Mouse (Mus musculus) heart, embryonic 16.5 days (tissue): ENCODE measurements around the gene Kirrel3. TPM values are rescaled to one million over a fixed set of nuclear protein-coding genes. Genes with fewer than 3 reads are reported as not detected.

Experiments
- ATAC-seq: fragments of 200-750 bp; cut with Nextera tagmentation; replicated peaks from 2 replicates; pipeline ENCODE4 v1.8.0; 2017; ENCODE audit warnings: moderate number of reproducible peaks; ENCODE audit not compliant: insufficient read depth, low FRiP score; ENCODE audit errors: extremely low read depth
- H3K27ac ChIP-seq: fragments of 300-500 bp; sonication (generic); 2 replicates; pipeline ENCODE4 v1.5.1; 2014; ENCODE audit warnings: mild to moderate bottlenecking, low read length, control low read depth, moderate library complexity
- H3K27me3 ChIP-seq: fragments of 300-500 bp; sonication (generic); 2 replicates; pipeline ENCODE4 v1.6.1; 2014; ENCODE audit warnings: low read length, mixed read lengths; ENCODE audit not compliant: control insufficient read depth, insufficient read depth
- H3K36me3 ChIP-seq: fragments of 300-500 bp; sonication (generic); 2 replicates; pipeline ENCODE4 v1.6.1; 2014; ENCODE audit not compliant: control insufficient read depth, insufficient read depth
- H3K4me1 ChIP-seq: fragments of 300-500 bp; sonication (generic); 2 replicates; pipeline ENCODE4 v1.6.1; 2014; ENCODE audit warnings: low read length, mixed read lengths; ENCODE audit not compliant: control insufficient read depth, insufficient read depth
- H3K4me2 ChIP-seq: fragments of 300-500 bp; sonication (generic); 2 replicates; pipeline ENCODE4 v1.6.1; 2014; ENCODE audit warnings: low read depth, mild to moderate bottlenecking, control low read depth, low read length
- H3K4me3 ChIP-seq: fragments of 300-500 bp; sonication (generic); 2 replicates; pipeline ENCODE4 v1.5.1; 2014; ENCODE audit warnings: mild to moderate bottlenecking, control low read depth, low read length
- H3K9ac ChIP-seq: fragments of 300-500 bp; sonication (generic); 2 replicates; pipeline ENCODE4 v1.6.1; 2014; ENCODE audit warnings: low read length, control low read depth
- H3K9me3 ChIP-seq: fragments of 300-500 bp; sonication (generic); replicated peaks from 2 replicates; pipeline ENCODE4 v1.6.1; 2016; ENCODE audit warnings: low read length; ENCODE audit not compliant: control insufficient read depth
- WGBS: fragments of 180-500 bp; shearing (Covaris S2); extraction: QIAGEN DNeasy Blood & Tissue Kit; methylation state at CpG from one replicate; pipeline ENCODE4 v1.1.7; 2014; 5-methylcytosine and 5-hydroxymethylcytosine counted together
- polyA plus RNA-seq: library from polyadenylated mRNA; unstranded; fragments of >200 nt; fragmentation: Nextera tagmentation; extraction: Ambion mirVana; gene quantifications from 2 replicates; pipeline ENCODE4 v1.2.1, GENCODE M21; 2015

Kirrel3 gene
- polyA plus RNA-seq, 1 experiment from 2014 or later: 1.6 TPM

DNA sequence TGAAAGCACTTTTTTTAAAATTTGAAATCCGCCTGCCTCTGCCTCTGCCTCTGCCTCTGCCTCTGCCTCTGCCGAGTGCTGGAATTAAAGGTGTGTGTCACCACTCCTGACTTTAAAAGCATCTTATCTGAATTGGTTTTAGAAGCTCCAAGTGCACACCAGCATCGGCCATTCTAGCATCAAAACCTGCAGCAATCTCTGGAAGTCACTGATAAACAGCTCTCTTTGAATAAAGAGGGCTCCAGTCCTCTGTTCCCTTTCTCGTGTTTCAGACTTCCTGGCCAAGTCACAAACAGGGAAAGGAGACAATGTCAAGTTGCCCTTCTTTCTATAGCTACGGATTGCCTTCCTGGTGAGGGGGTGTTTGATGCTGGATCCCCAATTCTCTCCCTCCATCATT, 554.2 kb downstream of the Kirrel3 start:
- Histone ChIP-seq H3K27me3 (no peaks in the 10 kb centered on the region), H3K4me3 (no peak overlapping the region), H3K27ac (peak overlapping the region; percentile 85), H3K4me1 (peaks cover 49% of the 10 kb centered on the region), H3K9ac (peak overlapping the region; percentile 34; the same call in 1 of the 2 replicates), H3K4me2 (no peak overlapping the region), H3K36me3 (no peaks in the 10 kb centered on the region), H3K9me3 (peaks cover 8% of the 10 kb centered on the region)
- 18% methylated on average over 5 of the region's 5 CpGs for WGBS
- ATAC-seq: no peak

DNA sequence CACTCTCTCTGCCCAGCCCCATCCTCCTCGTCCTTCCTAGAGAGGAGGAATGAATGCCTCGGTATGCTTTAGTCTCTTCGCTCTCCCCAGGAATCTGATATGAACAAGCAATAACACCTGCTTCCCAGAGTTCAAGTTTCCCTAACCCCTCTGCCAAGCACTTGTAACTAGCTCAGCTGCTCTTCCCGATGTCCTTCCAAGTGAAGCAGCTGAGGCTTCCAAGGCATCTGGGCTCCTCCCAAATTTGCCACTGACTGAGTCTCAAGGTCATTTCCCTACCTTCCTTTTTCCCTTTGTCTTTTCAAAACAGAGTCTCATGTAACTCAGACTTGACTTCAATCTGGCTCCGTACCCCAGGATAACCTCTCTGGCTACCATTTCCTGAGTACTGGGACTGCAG, 555.8 kb downstream of the Kirrel3 start:
- Histone ChIP-seq H3K27ac (no peak overlapping the region), H3K9me3 (peaks cover 8% of the 10 kb centered on the region), H3K36me3 (no peaks in the 10 kb centered on the region), H3K27me3 (no peaks in the 10 kb centered on the region), H3K4me2 (no peak overlapping the region), H3K4me3 (no peak overlapping the region), H3K9ac (no peak overlapping the region), H3K4me1 (peaks cover 66% of the 10 kb centered on the region)
- WGBS: 44% methylated on average over 5 of the region's 5 CpGs
- no peak for ATAC-seq

DNA sequence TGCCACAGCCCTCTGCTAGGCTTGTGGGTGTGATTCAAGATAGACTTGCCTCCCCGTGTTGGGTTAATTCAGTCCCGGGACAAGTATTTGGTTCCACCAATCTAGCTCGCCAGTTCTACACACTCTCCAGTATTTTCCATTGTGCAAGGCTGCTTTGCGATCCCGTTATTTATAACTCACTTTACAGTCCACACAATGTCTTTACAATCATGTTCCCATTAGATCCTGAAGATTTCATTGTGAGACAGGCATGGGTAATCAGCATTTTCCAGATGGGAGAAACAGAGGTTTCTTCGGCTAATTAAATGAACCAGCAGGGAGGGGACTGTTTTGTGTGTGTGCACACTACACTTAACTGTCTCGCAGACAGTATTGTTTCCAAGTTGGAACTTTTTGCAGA, 557.9 kb downstream of the Kirrel3 start:
- no peaks in the 10 kb centered on the region for H3K27me3 ChIP-seq
- H3K9me3 ChIP-seq: no peaks in the 10 kb centered on the region
- no peak overlapping the region for H3K4me3 ChIP-seq
- no peak for ATAC-seq
- peaks cover 10% of the 10 kb centered on the region; the same call in 1 of the 2 replicates for H3K36me3 ChIP-seq
- H3K9ac ChIP-seq: no peak overlapping the region
- H3K4me1 ChIP-seq: peaks cover 61% of the 10 kb centered on the region
- H3K4me2 ChIP-seq: no peak overlapping the region
- H3K27ac ChIP-seq: no peak overlapping the region
- 50% methylated on average over 7 of the region's 7 CpGs for WGBS

DNA sequence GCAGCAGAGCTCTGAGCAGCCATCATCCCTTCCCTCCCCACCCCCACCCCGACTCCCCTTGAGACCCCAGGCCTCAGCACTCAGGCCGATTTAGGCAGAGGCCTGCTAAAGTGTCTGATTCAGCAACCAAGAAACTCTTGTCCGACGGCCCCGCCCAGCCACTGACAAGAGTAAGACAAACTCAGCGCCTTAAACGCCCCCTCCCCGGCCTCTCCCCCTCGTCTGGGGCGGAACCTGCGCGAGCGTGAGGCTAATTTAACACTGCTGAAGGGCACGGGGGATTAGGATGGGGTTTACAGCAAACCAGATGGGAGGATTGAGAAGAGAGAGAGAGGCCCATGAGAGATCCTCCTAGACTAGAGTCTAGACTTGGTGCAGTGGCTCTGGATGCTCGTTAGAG, 558.8 kb downstream of the Kirrel3 start:
- H3K27ac ChIP-seq: peak overlapping the region; percentile 78

DNA sequence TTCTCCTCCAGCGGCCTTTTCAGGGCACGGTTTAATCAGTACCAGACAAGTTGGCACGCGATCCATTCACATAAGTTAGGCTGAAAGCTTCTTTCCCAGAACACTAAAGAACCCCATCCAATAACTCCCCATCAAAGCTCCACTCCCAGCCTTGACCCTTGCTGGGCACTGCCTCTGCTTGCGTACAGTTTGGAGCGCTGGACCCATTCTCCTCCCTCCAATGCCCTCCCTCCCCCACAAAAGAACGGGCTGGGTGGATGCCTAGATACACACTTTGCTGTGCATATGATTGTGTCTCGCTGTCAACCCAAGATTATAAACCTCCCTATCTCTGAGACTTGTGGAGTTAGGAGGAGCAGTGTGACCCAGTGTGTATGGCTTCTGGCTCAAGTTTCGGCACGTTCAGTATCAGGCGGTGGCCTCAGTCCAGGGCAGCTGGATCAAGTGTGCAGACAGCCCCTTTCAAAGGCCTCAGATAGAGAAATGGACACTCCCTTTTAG, 559.4 kb downstream of the Kirrel3 start:
- 31% methylated on average over 11 of the region's 11 CpGs for WGBS
- Histone ChIP-seq H3K27ac (peak overlapping the region; percentile 78), H3K4me3 (no peak overlapping the region), H3K27me3 (no peaks in the 10 kb centered on the region), H3K4me2 (0 out of 2 replicates have a peak overlapping the region, but pooled peaks have one; percentile 5), H3K36me3 (peaks cover 10% of the 10 kb centered on the region; the same call in 1 of the 2 replicates), H3K9ac (peak overlapping the region; percentile 16; the same call in 1 of the 2 replicates), H3K9me3 (no peaks in the 10 kb centered on the region), H3K4me1 (peaks cover 48% of the 10 kb centered on the region)
- peak; percentile 88 for ATAC-seq

More for the DNA sequence above, 558.8 kb downstream of the Kirrel3 start:
- 40% methylated on average over 15 of the region's 15 CpGs for WGBS
- Histone ChIP-seq H3K27me3 (no peaks in the 10 kb centered on the region), H3K36me3 (peaks cover 10% of the 10 kb centered on the region; the same call in 1 of the 2 replicates), H3K4me2 (no peak overlapping the region), H3K4me3 (no peak overlapping the region), H3K4me1 (peaks cover 54% of the 10 kb centered on the region), H3K9ac (peak overlapping the region; percentile 16; the same call in 1 of the 2 replicates), H3K9me3 (no peaks in the 10 kb centered on the region)
- ATAC-seq: no peak

DNA sequence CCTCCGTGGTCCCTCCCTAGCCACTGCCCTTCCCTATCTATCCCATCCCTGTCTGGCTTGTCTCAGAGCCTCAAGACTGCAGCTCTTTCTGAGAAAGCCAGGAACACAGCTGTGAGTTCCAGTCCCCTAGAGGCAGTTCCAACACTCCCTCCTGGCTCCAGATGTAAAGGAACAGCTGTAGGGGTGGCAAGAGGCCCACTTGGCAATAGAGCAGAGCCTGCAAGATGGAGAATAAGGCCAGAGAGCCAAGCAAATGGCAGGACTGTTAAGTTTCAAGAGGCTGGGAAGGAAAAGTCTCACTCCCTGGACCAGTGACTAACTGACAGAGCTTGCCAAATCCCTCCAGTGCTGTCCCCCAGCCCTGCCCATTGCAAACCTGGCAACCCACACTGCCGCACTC, 560.1 kb downstream of the Kirrel3 start:
- Histone ChIP-seq H3K4me1 (peaks cover 49% of the 10 kb centered on the region), H3K27me3 (no peaks in the 10 kb centered on the region), H3K36me3 (peaks cover 10% of the 10 kb centered on the region; the same call in 1 of the 2 replicates), H3K27ac (peak overlapping the region; percentile 78), H3K9ac (no peak overlapping the region), H3K9me3 (no peaks in the 10 kb centered on the region), H3K4me3 (no peak overlapping the region), H3K4me2 (no peak overlapping the region; the same call in 1 of the 2 replicates)
- WGBS: 37% methylated on average over 2 of the region's 2 CpGs
- peak; percentile 54 for ATAC-seq

DNA sequence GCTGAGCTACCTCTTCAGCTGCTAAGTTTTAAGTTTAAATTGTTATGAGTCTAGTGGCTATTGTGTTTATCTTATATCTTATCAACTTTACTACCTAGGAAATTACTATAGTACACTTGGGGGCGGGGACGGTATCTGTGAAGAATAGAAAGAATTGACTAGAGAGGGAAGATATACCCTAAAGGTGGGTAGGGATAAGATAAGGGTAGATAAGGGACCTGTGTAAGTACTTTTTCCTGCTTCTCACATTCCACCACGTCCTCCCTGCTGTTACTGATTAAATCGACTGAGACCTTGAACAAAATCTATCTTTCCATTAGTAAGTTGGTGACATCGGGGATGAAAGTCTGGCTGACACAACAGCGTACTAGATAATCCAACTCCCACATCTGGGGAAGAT, 562.8 kb downstream of the Kirrel3 start:
- no peaks in the 10 kb centered on the region for H3K9me3 ChIP-seq
- ATAC-seq: no peak
- no peak overlapping the region for H3K4me2 ChIP-seq
- H3K4me3 ChIP-seq: no peak overlapping the region
- no peaks in the 10 kb centered on the region for H3K27me3 ChIP-seq
- WGBS: 65% methylated on average over 6 of the region's 6 CpGs
- peaks cover 52% of the 10 kb centered on the region for H3K4me1 ChIP-seq
- H3K27ac ChIP-seq: no peak overlapping the region
- H3K36me3 ChIP-seq: peaks cover 18% of the 10 kb centered on the region; the same call in 1 of the 2 replicates
- no peak overlapping the region for H3K9ac ChIP-seq

DNA sequence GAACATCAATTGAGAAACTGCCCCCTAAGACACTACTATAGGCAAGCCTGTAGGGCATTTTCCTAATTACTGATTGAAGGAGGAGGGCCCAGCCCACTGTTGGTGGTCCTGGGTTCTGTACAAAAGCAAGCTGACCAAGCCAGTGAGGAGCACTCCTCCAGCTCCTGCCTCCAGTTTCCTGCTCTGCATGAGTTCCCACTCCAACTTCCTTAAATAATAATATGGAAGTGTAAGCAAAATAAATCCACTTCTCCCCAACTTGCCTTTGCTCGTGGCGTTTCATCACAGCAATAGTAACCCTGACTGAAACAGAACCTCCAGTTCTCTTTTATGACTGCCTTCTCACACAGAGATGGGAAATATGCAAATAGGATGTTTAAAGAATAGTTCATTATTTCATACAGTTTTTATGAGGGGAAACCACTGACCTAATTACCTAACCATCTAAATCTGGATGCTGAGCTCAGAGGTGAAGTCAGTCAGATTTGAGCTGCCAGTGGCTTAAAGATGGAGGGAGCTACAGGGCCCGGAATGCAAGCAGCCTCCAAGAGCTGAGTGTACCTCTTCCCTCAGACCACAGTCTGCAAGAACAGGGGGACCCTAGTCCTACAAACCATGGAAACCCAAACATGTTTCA, 564.3 kb downstream of the Kirrel3 start:
- peaks cover 26% of the 10 kb centered on the region for H3K36me3 ChIP-seq
- no peak overlapping the region for H3K27ac ChIP-seq
- H3K27me3 ChIP-seq: no peaks in the 10 kb centered on the region
- H3K4me1 ChIP-seq: peaks cover 38% of the 10 kb centered on the region
- no peaks in the 10 kb centered on the region for H3K9me3 ChIP-seq
- no peak overlapping the region for H3K4me3 ChIP-seq
- 81% methylated on average over 3 of the region's 3 CpGs for WGBS
- H3K9ac ChIP-seq: no peak overlapping the region
- ATAC-seq: no peak
- no peak overlapping the region for H3K4me2 ChIP-seq

DNA sequence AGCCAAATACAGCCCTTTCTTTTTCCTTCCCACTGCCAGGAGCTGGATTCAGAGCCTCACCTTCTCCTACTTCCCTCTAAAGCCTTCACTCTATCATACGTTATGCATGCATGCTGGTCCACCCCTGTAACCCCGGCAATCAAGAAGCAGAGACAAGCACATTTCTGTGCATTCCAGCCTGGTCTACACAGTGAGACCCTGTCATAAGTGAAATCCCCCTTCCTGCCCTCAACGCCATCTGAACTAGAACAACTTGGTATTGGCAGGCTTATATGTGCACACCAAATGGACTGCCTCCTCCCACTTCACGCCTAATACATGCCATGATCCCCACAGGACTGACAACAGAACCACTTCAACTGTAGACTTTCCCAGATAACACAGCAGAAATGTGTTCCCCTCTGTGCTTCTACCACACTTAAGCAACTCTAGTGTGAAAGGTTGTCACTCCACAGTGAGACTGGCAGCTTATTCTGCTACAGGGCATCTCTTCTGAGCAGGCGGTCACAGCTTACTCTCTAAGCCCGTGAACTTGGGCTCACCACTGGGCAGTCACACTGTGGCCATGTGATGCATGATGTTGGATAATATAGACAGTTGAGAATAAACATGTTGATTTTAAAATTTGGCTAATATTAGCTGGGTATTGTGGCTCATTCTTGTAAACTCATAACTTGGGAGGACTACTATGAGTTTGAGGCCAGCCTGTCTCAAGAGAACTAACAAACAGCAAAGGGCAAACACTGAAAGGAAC, 565.2 kb downstream of the Kirrel3 start:
- H3K9ac ChIP-seq: no peak overlapping the region
- H3K4me2 ChIP-seq: no peak overlapping the region
- H3K4me3 ChIP-seq: no peak overlapping the region
- H3K9me3 ChIP-seq: no peaks in the 10 kb centered on the region
- WGBS: 83% methylated on average over 6 of the region's 6 CpGs
- peaks cover 26% of the 10 kb centered on the region for H3K36me3 ChIP-seq
- H3K27ac ChIP-seq: peak overlapping the region; percentile 71
- H3K27me3 ChIP-seq: no peaks in the 10 kb centered on the region
- H3K4me1 ChIP-seq: peaks cover 29% of the 10 kb centered on the region
- no peak for ATAC-seq
